In genomic region chr7:92134301-92134700, GRCm38 (mm10) we compare ENCODE assay signal across 11 mouse cellular contexts.
"Had no signal": no experiment of that assay in that cellular context is flagged by ENCODE, and none has a peak within 500 bp of the region (broad histone marks: within the 10 kb centered on the region; RNA-seq: fewer than 3 reads in every experiment).

No protein-coding gene starts in this region.

- DNase-seq: kidney, adult 18-20 months; left cerebral cortex, postnatal 4 days; lung, adult 18-20 months; right cerebral cortex, adult 18-20 months; right cerebral cortex, postnatal 25 days; thymus, adult 18-20 months; thymus, postnatal 14 days had no signal

- ATAC-seq: midbrain, embryonic 13.5 days had no signal

- H3K4me1 ChIP-seq: limb, embryonic 13.5 days; midbrain, embryonic 13.5 days had no signal

- H3K4me3 ChIP-seq: layer of hippocampus, adult 2 months; limb, embryonic 13.5 days; midbrain, embryonic 13.5 days had no signal

- H3K27me3 ChIP-seq: limb, embryonic 13.5 days; midbrain, embryonic 13.5 days had no signal

- H3K4me2 ChIP-seq: limb, embryonic 13.5 days; midbrain, embryonic 13.5 days had no signal

- H3K27ac ChIP-seq: layer of hippocampus, adult 2 months; limb, embryonic 13.5 days; liver, embryonic 14.5 days; midbrain, embryonic 13.5 days had no signal

- H3K36me3 ChIP-seq: limb, embryonic 13.5 days; midbrain, embryonic 13.5 days had no signal

- H3K9me3 ChIP-seq: limb, embryonic 13.5 days; midbrain, embryonic 13.5 days had no signal

- H3K9ac ChIP-seq: limb, embryonic 13.5 days; liver, embryonic 14.5 days; midbrain, embryonic 13.5 days had no signal
